Mouse (Mus musculus) G1E-ER4 (cell line): ENCODE results near the gene Khsrp. TPM values are rescaled to one million over a fixed set of nuclear protein-coding genes. Genes with fewer than 3 reads are reported as not detected.

Experiments
- GATA1 ChIP-seq: IDR thresholded peaks from one replicate; pipeline ENCODE4 v1.8.0; 2012; ENCODE audit warnings: low read length, inconsistent platforms
- polyA plus RNA-seq: library from polyadenylated mRNA; stranded (reverse); fragments of >175 nt; gene quantifications from 2 replicates; pipeline ENCODE4 v1.2.3, GENCODE M21; 2012

The Khsrp gene
- polyA plus RNA-seq, 1 experiment = 209 TPM

- no peak for TF ChIP-seq GATA1
Observed at GRCm38 (mm10) chr17:57041554-57041953, 10.2 kb upstream of the Khsrp start, which contains the start of gene Slc25a41. Slc25a41 (minus strand) TSS chr17:57041654.

DNA sequence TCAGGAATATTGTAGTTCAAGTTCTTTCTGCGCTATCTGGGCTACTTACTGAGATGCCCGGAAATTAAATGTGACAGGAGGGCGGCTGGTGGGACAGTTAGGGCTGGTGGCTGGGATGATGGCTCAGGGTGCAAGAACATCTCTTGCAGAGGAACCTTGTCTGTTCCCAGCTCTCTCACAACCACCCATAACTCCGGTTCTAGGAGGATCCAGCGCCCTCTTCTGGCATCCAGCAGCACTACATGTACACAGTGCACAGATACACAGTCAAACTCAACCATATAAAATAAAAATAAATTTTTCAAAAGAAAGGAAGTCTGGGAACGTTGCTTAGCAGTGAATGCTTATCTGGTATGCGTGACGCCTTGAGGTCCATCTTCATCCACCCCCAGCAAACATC lies 7.7 kb upstream of the Khsrp start:
- no peak for TF ChIP-seq GATA1

GRCm38 (mm10) chr17:57032854-57033253 lies 1.5 kb upstream of the Khsrp start:
- TF ChIP-seq GATA1 = no peak

GRCm38 (mm10) chr17:57031661-57032420 lies 519 bp upstream of the Khsrp start:
- TF ChIP-seq GATA1 = no peak

GRCm38 (mm10) chr17:57029691-57030090 lies 1.6 kb downstream of the Khsrp start:
- TF ChIP-seq GATA1 = no peak

DNA sequence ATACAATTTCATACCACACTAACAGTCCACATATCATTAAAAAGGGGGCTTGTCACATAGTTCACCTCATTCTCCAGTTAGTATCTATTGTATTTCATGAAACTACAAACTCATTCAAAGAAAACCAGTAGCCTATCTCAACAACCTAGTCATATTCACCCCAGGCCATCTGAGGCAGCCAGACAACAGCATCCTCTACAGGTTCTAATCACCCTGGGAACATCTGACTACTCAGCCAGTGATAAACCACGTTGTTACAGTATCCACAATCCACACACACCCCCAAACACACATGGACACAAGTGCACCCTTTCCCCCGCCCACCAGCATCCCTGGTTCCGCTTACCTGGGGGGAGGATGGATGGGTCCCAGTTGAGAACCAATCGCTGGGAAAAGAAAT lies 3.9 kb downstream of the Khsrp start:
- TF ChIP-seq GATA1 = no peak

DNA sequence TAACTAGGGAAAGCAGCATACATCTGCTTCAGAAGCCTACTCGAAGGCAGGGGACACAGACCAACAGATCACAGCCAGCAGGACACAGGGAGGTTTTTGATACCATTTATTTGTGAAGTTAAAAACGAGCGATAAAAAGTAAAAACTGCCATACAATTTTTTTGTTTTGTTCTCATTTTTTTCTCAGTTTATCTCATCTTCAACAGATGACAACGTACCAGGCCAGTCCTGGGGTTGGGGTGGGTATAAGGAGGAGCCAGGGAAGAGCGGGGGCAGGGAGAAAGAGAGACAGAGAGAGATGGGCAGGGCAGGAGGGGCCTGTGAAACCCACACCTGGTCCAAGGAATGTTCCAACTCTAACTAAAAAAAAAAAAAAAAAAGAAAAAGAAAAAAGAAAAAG lies 10.4 kb downstream of the Khsrp start:
- TF ChIP-seq GATA1 = no peak

- TF ChIP-seq GATA1 = no peak
Observed at GRCm38 (mm10) chr17:57019693-57020092, 11.6 kb downstream of the Khsrp start.

DNA sequence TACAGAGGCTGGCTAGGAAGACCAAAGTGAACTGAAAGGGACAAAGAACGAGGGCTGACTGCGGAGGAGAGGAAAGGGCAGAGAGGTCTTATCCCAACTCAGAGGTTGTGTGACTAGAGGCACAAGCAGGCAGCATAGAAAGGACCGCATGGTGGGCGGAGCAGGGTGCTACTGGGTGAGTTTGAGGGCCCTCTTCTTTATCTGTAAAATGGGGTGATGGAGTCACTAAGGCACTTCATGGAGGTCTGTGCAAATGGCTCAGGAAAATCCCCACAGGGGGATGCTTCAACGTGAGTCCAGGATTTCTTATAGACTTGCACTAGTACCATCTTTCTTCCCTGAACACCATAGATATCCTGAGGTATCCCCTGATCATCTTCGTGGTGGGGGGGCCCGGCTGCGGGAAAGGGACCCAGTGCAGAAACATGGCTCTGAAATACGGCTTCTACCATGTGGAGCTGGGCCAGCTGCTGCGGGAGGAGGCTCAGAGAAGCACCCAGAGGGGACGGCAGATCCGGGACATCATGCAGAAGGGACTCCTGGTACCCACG lies 19.0 kb downstream of the Khsrp start:
- TF ChIP-seq GATA1 = no peak

GRCm38 (mm10) chr17:57011236-57012141 lies 19.8 kb downstream of the Khsrp start, which contains the start of the genes Gtf2f1 and Gm17949:
Gtf2f1 (minus strand) TSS chr17:57011288.
Gm17949 (plus strand) TSS chr17:57011469.
- no peak for TF ChIP-seq GATA1

GRCm38 (mm10) chr17:57010911-57011235 lies 20.4 kb downstream of the Khsrp start:
- no peak for TF ChIP-seq GATA1

GRCm38 (mm10) chr17:57007137-57007905 lies 24.0 kb downstream of the Khsrp start:
- no peak for TF ChIP-seq GATA1

GRCm38 (mm10) chr17:57003994-57004393 lies 27.3 kb downstream of the Khsrp start:
- TF ChIP-seq GATA1 = no peak

DNA sequence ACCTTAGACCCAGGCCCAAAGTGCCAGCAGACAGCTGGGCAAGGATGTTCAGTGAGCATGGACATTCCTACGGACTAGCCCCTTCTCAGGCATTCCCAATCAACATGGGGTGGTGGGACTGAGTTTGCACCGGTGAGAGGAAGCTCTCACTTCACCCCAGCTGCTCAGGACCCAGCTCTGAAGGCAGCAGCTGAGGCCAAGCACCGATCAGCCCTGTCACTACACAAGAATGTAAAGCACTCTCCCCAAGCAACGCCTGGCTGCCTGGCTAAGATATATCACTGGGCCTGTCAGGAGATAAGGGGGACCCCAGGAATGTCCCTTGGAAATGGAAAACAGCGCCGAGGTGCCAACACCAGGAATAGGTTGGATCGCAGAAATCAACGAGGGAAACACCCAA lies 30.1 kb downstream of the Khsrp start:
- no peak for TF ChIP-seq GATA1

DNA sequence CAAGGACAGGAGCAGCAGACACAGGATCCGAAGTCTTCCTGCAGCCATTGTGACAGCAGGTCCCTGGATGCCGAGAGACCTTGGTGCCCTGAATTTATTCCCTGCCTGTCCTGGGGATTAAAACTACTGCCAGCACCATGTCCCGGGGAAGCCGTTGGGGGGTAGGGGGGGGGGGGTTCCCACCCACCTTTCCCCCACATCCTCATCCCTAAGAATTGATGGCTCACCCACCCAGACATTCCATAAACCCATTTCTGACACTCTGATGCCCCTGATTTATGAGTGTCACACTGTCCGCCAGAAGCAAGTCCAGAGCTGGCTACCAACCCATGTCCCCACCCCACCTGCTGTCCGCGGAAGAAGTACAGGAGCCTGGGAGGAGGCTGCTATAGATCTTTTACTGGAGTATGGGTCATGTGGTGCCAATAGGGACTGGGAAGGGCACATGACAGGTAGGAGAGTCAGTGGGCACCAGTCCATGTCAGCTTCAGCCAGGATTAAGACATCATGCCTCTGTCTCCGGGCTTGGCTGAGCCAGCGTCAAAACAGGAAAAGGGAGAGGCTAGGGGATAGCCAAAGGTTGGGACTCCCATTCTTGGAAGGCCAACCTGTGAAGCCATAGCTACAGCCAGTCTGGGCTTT lies 31.2 kb downstream of the Khsrp start, which contains the start of gene Pspn:
Gene Pspn, minus strand, starts transcription at position 51 of the 642 bp plus-strand sequence.
- no peak for TF ChIP-seq GATA1
